Mouse (Mus musculus) MN1 (cell line): Measurements from ENCODE around the gene Caap1.

ENCODE experiments used
- DNase-seq: peaks from one replicate; pipeline ENCODE4 v3.0.0-alpha.2; 2016; ENCODE audit warnings: low spot score

Caap1 gene

GRCm38 (mm10) chr4:94476749-94477399 is 79.7 kb downstream of the Caap1 start:
- no peak for DNase-seq

- no peak for DNase-seq
These were observed 83.3 kb downstream of the Caap1 start for GRCm38 (mm10) chr4:94473286-94473685.

GRCm38 (mm10) chr4:94459424-94459823 is 97.2 kb downstream of the Caap1 start:
- no peak for DNase-seq

GRCm38 (mm10) chr4:94454857-94455256 is 101.7 kb downstream of the Caap1 start:
- no peak for DNase-seq
